Mouse (Mus musculus) embryonic fibroblast, embryonic 13.5 days (primary cell): ENCODE data around the gene Rrp8.

Experiments used
- CTCF ChIP-seq: IDR thresholded peaks from 2 replicates; pipeline ENCODE4 v1.5.1; 2011; ENCODE audit warnings: mild to moderate bottlenecking, control low read depth, low read length, moderate library complexity, borderline replicate concordance; ENCODE audit not compliant: insufficient read depth
- POLR2A ChIP-seq: IDR thresholded peaks from 2 replicates; pipeline ENCODE4 v1.6.1; 2011; ENCODE audit warnings: low read depth, mild to moderate bottlenecking, control low read depth, low read length, moderate library complexity

- TF ChIP-seq POLR2A: no peak
- no peak for TF ChIP-seq CTCF
Measured at GRCm38 (mm10) chr7:105703184-105703583, 34.0 kb downstream of the Rrp8 start.
